Mouse (Mus musculus): Measurements from ENCODE around the gene Adam33.

The Adam33 gene

GRCm38 (mm10) chr2:131029065-131029935, 34.3 kb downstream of the Adam33 start:
- DNase-seq (ENCODE audit: low spot score in 2 of 2): peak in 1 of 2 experiments; percentile 25

- no peak for DNase-seq (ENCODE audit: low spot score in 2 of 2)
Observed at GRCm38 (mm10) chr2:131026941-131027340, 36.7 kb downstream of the Adam33 start.

DNA sequence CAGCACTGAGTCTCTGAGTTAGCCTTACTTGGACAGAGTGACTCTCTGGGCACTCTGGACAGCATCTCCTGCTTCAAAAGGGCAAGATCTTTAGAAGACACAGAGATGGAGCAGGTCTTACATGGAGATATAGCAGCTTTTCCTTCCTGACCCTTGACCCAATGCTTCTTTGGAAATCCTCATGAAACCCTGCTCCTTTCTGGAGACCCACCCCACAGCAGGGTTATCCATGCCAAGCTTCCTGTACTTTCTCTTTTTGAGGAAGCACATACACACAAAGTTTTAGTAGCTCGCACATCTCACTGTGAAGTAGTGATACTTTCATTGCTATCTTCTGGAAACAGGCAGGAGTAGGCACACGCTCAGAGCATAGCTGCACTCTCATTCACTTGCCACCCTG, 38.4 kb downstream of the Adam33 start:
- no peak for DNase-seq (ENCODE audit: low spot score in 2 of 2)

GRCm38 (mm10) chr2:131010566-131010965, 53.0 kb downstream of the Adam33 start:
- DNase-seq (ENCODE audit: low spot score in 2 of 2): no peak

- no peak for DNase-seq (ENCODE audit: low spot score in 2 of 2)
Observed at GRCm38 (mm10) chr2:131009123-131009522, 54.5 kb downstream of the Adam33 start.
